Mouse (Mus musculus): ENCODE measurements around the gene Cars.

DNA sequence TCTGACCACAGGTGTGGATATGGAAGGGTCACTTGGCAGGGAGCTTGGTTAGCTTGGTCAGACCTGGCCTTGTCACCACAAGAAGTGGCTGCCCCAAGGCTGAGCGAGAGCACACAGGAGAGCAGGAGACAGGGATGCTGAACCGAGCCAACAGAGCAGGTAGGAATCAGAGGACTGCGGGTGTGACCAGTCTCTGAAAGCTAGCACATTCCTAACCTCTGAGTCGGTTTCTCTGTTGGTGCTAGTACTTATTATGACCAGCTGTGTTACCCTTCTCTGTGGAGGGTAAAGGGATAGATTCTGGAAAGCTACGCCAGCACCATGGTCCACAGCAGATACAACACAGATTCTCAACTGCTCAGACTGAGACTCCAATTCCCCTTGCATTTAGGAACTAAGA is 36.1 kb downstream of the Cars start:
- TF ChIP-seq POLR2A (IDR thresholded peaks at IDR 0.05; ENCODE audit: low read depth, low read length) = no peak
- TF ChIP-seq CTCF (conservative IDR thresholded peaks at IDR 0.05; ENCODE audit: insufficient read depth, insufficient read length, low read depth, low read length) = no peak

Data from kidney, adult 2 months (tissue).